Mouse (Mus musculus): Measurements from ENCODE around the gene Rara.

Gene Rara

DNA sequence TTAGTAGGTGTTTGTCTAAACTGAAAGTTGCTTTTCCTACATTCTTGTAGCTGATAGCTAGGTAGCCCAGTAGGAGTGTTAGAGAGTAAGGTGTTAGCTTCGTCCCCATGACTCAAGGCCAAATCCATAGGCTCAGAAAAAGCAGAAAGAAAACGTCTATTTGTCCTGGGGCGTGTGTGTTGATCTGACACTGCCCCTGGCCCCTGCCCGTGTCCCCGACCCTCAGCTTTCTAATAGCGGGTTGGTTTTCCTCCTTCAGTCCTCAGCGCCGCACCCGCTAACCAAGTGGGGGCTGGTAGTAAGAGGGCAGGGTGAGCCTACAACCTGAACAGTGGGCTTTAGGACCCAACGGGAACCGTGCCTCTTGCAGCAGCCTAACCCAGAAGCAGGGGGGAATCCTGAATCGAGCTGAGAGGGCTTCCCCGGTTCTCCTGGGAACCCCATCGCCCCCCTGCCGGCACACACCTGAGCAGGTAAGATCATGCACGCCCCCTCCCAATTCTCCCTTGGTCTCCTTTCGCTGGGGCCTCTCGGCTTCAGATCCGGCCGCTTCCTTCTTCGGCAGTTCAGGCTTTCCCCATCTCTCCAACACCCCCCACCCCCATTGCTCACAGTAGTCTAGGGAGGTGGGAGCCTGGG, at the start of gene Rara:
Gene Rara, plus strand, starts transcription at position 381 of the 639 bp plus-strand sequence.
- no peak for DNase-seq (ENCODE audit: low read depth, low spot score)

DNA sequence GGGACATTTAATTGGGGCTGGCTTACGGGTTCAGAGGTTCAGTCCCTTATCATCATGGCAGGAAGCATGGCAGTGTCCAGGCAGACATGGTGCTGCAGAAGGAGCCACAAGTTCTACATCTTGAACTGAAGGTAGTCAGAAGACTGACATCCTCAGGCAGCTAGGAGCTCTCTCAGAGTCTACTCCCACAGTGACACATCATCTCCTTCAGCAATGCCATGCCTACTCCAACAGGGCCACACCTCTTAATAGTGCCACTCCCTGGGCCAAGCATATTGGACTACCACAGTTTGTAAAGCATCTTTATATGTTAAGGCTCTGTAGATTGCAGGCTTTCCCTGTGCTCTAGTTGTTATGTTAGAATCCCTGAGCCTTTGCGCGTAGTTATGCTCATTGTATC, 39.9 kb upstream of the Rara start:
- no peak for DNase-seq (ENCODE audit: low read depth, low spot score)

DNA sequence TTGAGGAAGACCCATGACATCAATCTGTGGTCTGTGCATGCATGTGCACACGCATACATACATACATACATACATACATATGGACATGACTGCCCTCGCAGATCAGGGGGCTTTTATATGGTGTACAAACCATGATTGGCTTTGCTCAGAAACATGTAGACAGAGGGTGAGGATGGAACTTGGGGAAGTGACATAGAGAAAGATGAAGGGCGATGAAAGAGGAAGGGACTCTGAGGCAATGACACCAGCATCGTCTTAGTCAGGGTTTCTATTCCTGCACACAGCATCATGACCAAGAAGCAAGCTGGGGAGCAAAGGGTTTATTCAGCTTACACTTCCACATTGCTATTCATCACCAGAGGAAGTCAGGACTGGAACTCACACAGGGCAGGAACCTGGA, 38.5 kb upstream of the Rara start:
- DNase-seq (ENCODE audit: low read depth, low spot score) = no peak

GRCm38 (mm10) chr11:98889977-98890376, 37.6 kb upstream of the Rara start:
- DNase-seq (ENCODE audit: low read depth, low spot score) = no peak

GRCm38 (mm10) chr11:98892426-98892825, 35.2 kb upstream of the Rara start:
- DNase-seq (ENCODE audit: low read depth, low spot score) = no peak

DNA sequence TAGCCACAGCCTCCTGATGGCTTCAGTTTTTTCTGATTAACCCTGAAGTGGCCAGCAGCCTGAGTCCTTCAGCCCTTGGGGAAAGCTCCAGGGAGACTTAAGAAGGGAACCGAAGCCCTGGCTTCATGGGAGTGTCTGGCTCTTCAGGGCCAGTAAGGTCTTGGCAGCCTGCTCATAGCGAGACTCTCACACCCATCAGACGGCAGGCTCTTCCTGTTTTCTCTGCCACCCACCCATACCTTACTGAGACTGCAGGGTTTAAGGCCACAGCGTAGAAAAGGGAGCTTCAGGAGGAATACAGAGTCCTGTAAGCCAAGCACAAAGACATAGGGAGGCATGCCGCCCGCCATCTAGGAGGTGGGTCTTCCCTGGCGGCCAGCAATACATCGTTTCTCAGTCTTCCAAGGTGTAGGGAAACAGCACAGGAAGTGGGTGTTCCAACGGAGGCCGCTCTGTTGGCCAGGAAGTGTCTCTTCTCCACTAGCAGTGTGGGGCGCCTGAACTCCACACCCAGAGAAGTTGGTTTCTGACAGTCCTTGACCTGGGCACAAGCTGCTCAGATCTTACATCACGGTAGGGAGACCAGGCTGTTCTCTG, 27.0 kb upstream of the Rara start:
- no peak for DNase-seq (ENCODE audit: low read depth, low spot score)

DNA sequence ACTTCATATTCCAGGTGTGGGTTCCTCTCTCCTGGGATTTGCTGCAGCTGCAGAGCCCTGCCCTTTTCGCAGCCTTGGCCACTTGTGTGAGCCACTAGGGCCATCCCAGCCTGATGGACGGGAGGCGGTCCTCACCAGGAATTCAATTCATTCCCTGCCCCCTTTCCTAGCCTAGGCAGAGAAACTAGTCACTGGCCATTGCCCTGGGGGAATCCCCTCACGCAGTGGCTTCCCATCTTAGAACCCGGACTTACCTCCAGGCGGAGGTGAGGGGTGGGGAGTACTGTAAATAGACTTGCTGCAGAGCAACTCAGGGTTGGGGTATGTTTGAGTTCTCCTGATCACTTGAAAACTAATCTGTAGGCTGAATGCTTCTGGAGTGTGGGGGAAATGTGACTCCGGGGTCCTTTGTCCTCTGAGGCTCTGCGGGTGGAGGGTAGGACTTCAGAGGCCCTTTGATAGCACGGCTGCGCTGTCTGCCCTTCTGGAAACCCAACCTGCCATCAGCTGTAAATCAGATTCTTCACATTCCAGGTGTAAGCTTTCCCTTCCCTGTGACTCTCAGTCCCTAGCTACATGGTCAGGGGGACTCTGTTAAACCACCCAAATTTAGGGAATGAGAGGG, 24.9 kb upstream of the Rara start:
- no peak for DNase-seq (ENCODE audit: low read depth, low spot score)

DNA sequence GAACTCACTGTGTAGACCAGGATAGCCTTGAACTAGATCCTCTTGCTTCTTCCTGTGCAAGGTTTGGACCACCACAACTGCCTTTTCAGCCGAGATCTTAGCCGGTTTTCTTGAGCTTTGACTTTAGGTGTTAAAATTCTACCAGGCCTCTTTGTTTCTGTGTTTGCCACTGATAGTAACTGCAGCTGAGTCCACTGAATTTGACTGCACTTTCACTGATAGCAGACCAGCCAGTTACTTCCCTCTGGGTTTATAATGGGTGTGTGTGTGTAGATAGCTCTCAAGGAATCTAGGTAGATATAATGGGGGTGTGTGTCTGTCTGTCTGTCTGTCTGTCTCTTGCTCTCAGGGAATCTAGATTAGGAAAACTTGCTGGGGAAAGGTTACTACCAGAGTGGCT, 23.0 kb upstream of the Rara start:
- DNase-seq (ENCODE audit: low read depth, low spot score) = no peak

DNA sequence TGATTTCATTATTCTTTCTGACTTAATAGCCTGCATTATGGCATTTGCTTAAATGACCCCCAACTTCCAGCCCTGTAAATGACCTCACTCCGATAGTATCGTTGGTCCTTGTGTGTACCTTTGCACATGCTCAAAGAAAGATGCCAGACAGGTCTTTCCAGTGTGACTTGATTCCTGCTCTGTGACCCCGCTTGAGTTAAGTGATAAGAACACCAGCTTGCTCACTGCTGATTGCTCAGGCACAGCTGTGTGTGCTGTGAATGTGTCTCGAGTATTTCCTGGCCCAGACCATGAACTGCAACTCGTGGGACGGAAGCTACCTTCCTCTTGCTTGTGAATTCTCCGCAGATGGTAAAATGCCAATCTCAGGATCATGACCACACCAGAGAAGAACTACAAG, 22.6 kb upstream of the Rara start:
- no peak for DNase-seq (ENCODE audit: low read depth, low spot score)

GRCm38 (mm10) chr11:98905583-98905982, 22.0 kb upstream of the Rara start:
- DNase-seq (ENCODE audit: low read depth, low spot score) = no peak

- no peak for DNase-seq (ENCODE audit: low read depth, low spot score)
Measured at GRCm38 (mm10) chr11:98907063-98907436, 20.6 kb upstream of the Rara start.

- peak; percentile 99 for DNase-seq (ENCODE audit: low read depth, low spot score)
Measured at GRCm38 (mm10) chr11:98907437-98908173, 20.0 kb upstream of the Rara start, which contains the start of gene Cdc6. Gene Cdc6, plus strand, starts transcription at chr11:98907801.

- DNase-seq (ENCODE audit: low read depth, low spot score) = peak; percentile 80
Measured at GRCm38 (mm10) chr11:98909654-98910053, 18.0 kb upstream of the Rara start.

DNA sequence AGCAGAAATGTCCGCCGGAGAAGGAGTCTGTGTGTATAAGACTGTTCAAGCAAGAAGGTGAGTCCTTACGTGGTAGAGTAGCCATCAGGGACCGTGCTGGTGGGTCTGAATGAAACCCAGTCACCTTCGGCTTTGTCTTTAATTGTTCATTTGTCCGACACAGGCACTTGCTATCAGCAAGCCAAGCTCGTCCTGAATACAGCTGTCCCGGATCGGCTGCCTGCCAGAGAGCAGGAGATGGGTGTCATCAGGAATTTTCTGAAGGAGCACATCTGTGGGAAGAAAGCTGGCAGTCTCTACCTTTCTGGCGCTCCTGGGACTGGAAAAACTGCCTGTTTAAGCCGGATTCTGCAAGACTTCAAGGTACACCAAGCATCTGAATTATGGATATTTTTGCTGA, 17.2 kb upstream of the Rara start:
- no peak for DNase-seq (ENCODE audit: low read depth, low spot score)

- DNase-seq (ENCODE audit: low read depth, low spot score) = no peak
Measured at GRCm38 (mm10) chr11:98911498-98911897, 16.1 kb upstream of the Rara start.

GRCm38 (mm10) chr11:98914196-98914595, 13.4 kb upstream of the Rara start:
- no peak for DNase-seq (ENCODE audit: low read depth, low spot score)

DNA sequence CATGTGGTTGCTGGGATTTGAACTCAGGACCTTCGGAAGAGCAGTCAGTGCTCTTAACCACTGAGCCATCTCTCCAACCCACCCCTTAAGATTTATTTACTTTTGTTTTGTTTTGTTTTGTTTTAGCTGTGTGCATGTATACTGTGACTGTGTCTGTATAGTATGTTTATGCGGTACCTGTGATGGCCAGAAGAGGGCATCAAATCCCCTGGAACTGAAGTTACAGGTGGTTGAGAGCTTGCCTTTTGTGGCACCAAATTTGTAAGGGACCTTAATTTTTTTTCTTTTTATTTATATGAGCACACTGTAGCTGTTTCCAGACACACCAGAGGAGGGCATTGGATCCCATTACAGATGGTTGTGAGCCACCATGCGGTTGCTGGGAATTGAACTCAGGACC, 11.2 kb upstream of the Rara start:
- peak; percentile 66 for DNase-seq (ENCODE audit: low read depth, low spot score)

- DNase-seq (ENCODE audit: low read depth, low spot score) = no peak
Measured at GRCm38 (mm10) chr11:98917428-98918005, 10.1 kb upstream of the Rara start.

GRCm38 (mm10) chr11:98918231-98918630, 9.4 kb upstream of the Rara start:
- DNase-seq (ENCODE audit: low read depth, low spot score) = peak; percentile 25

DNA sequence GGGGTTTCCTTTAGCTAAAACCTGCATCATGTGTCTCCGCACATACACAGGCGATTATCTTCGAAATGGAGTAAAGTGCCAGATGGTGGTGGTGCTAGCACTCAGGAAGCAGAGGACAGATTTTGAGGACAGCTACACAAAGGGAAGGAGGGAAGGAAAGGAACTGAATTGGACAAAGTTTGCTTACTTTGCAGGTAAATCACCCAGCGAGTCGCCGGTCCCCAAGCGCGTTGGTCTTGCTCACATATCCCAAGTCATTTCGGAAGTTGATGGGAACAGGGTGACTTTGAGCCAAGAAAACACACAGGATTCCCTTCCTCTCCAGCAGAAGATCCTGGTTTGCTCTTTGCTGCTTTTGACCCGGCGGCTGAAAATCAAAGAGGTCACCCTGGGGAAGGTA, 8.6 kb upstream of the Rara start:
- no peak for DNase-seq (ENCODE audit: low read depth, low spot score)

GRCm38 (mm10) chr11:98921813-98922212, 5.8 kb upstream of the Rara start:
- peak; percentile 82 for DNase-seq (ENCODE audit: low read depth, low spot score)

DNA sequence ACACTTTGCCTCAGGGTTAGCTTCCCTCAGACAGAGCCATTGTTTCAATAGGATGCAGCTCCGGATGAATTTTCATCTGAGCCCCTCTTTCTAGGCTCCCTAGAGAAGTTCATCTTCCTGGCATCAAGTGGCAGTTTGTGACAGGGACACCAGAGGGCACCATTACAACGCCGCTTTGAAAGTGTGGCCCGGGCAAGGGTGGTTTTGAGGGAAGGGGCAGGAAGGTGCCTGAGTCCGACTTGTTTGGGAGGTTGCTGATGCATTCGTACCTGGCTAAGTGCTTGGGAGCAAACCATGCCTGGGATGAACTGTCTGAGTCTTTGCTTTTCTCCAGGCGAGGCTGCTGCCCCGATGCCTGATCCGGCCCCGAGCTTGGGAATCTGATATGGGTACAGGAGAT, 5.3 kb upstream of the Rara start:
- DNase-seq (ENCODE audit: low read depth, low spot score) = peak; percentile 79

All from 3T3-L1 (cell line).